Mouse (Mus musculus) limb, embryonic 12.5 days (tissue): ENCODE data around the gene Ddx39b. TPM values are rescaled to one million over a fixed set of nuclear protein-coding genes. Genes with fewer than 3 reads are reported as not detected.

Source experiments
- ATAC-seq: fragments of 200-750 bp; cut with Nextera tagmentation; 2 replicates; pipeline ENCODE4 v1.8.0; 2017; ENCODE audit warnings: low read depth, moderate TSS enrichment; ENCODE audit not compliant: insufficient number of reproducible peaks, insufficient read depth, low FRiP score, low TSS enrichment
- H3K27ac ChIP-seq: fragments of 300-500 bp; sonication (generic); 2 replicates; pipeline ENCODE4 v1.5.1; 2016; ENCODE audit warnings: mild to moderate bottlenecking, moderate library complexity
- H3K27me3 ChIP-seq: fragments of 300-500 bp; sonication (generic); 2 replicates; pipeline ENCODE4 v1.6.1; 2016; ENCODE audit warnings: mild to moderate bottlenecking, moderate library complexity
- H3K36me3 ChIP-seq: fragments of 300-500 bp; sonication (generic); 2 replicates; pipeline ENCODE4 v1.6.1; 2016; ENCODE audit warnings: mild to moderate bottlenecking, moderate library complexity
- H3K4me1 ChIP-seq: fragments of 300-500 bp; sonication (generic); replicated peaks from 2 replicates; pipeline ENCODE4 v1.6.1; 2016
- H3K4me2 ChIP-seq: fragments of 300-500 bp; sonication (generic); 2 replicates; pipeline ENCODE4 v1.6.1; 2016; ENCODE audit warnings: mild to moderate bottlenecking, moderate library complexity
- H3K4me3 ChIP-seq: fragments of 300-500 bp; sonication (generic); replicated peaks from 2 replicates; pipeline ENCODE4 v1.5.1; 2016; ENCODE audit warnings: mild to moderate bottlenecking
- H3K9ac ChIP-seq: fragments of 300-500 bp; sonication (generic); replicated peaks from 2 replicates; pipeline ENCODE4 v1.6.1; 2016; ENCODE audit warnings: mild to moderate bottlenecking, moderate library complexity
- H3K9me3 ChIP-seq: fragments of 300-500 bp; sonication (generic); 2 replicates; pipeline ENCODE4 v1.6.1; 2016; ENCODE audit warnings: mild to moderate bottlenecking, moderate library complexity
- WGBS: fragments of 180-500 bp; shearing (Covaris S2); methylation state at CpG from one replicate; pipeline ENCODE4 v1.1.7; 2016; 5-methylcytosine and 5-hydroxymethylcytosine counted together
- polyA plus RNA-seq: library from polyadenylated mRNA; unstranded; fragments of >200 nt; fragmentation: Nextera tagmentation; extraction: Ambion mirVana; gene quantifications from 2 replicates; pipeline ENCODE4 v1.2.1, GENCODE M21; 2016

Ddx39b gene
- polyA plus RNA-seq, 1 experiment from 2014 or later: 638 TPM

- no peaks in the 10 kb centered on the region for H3K9me3 ChIP-seq
- peaks cover 49% of the 10 kb centered on the region for H3K36me3 ChIP-seq
- H3K27ac ChIP-seq: no peak overlapping the region
- H3K4me2 ChIP-seq: no peak overlapping the region
- no peaks in the 10 kb centered on the region for H3K4me1 ChIP-seq
- H3K9ac ChIP-seq: no peak overlapping the region
- peaks cover 6% of the 10 kb centered on the region for H3K27me3 ChIP-seq
- 59% methylated on average over 11 of the region's 11 CpGs for WGBS
- no peak overlapping the region for H3K4me3 ChIP-seq
- no peak for ATAC-seq
These were observed 12.9 kb downstream of the Ddx39b start for GRCm38 (mm10) chr17:35254241-35255098.

- Histone ChIP-seq H3K4me2 (no peak overlapping the region), H3K9me3 (no peaks in the 10 kb centered on the region), H3K9ac (no peak overlapping the region), H3K4me3 (no peak overlapping the region), H3K27ac (no peak overlapping the region), H3K4me1 (no peaks in the 10 kb centered on the region), H3K27me3 (peaks cover 14% of the 10 kb centered on the region), H3K36me3 (peaks cover 40% of the 10 kb centered on the region)
- WGBS: 70% methylated on average over 3 of the region's 3 CpGs
- no peak for ATAC-seq
These were observed 13.8 kb downstream of the Ddx39b start for GRCm38 (mm10) chr17:35255301-35255700.

GRCm38 (mm10) chr17:35255704-35256103 lies 14.2 kb downstream of the Ddx39b start:
- Histone ChIP-seq H3K4me3 (no peak overlapping the region), H3K9ac (no peak overlapping the region), H3K27me3 (peaks cover 18% of the 10 kb centered on the region), H3K9me3 (no peaks in the 10 kb centered on the region), H3K4me1 (no peaks in the 10 kb centered on the region), H3K4me2 (no peak overlapping the region), H3K36me3 (peaks cover 36% of the 10 kb centered on the region), H3K27ac (no peak overlapping the region)
- no peak for ATAC-seq
- 55% methylated on average over 4 of the region's 4 CpGs for WGBS

GRCm38 (mm10) chr17:35257378-35257777 lies 15.8 kb downstream of the Ddx39b start:
- Histone ChIP-seq H3K4me2 (no peak overlapping the region), H3K36me3 (peaks cover 21% of the 10 kb centered on the region), H3K9me3 (no peaks in the 10 kb centered on the region), H3K27me3 (peaks cover 34% of the 10 kb centered on the region), H3K4me3 (no peak overlapping the region), H3K9ac (no peak overlapping the region), H3K27ac (no peak overlapping the region), H3K4me1 (no peaks in the 10 kb centered on the region)
- no peak for ATAC-seq
- WGBS: 78% methylated on average over 1 of the region's 1 CpGs

- no peak for ATAC-seq
- Histone ChIP-seq H3K9ac (no peak overlapping the region; the same call in 1 of the 2 replicates), H3K4me1 (no peaks in the 10 kb centered on the region; the same call in 1 of the 2 replicates), H3K9me3 (no peaks in the 10 kb centered on the region), H3K27ac (no peak overlapping the region), H3K4me3 (peak overlapping the region; percentile 17; the same call in 1 of the 2 replicates), H3K27me3 (peaks cover 40% of the 10 kb centered on the region), H3K4me2 (peak overlapping the region; percentile 35), H3K36me3 (peaks cover 15% of the 10 kb centered on the region)
- WGBS: 12% methylated on average over 17 of the region's 17 CpGs
These were observed 16.4 kb downstream of the Ddx39b start for GRCm38 (mm10) chr17:35257824-35258491.

- ATAC-seq: no peak
- no peak overlapping the region for H3K4me3 ChIP-seq
- 63% methylated on average over 13 of the region's 14 CpGs for WGBS
- H3K36me3 ChIP-seq: peaks cover 7% of the 10 kb centered on the region
- peaks cover 48% of the 10 kb centered on the region for H3K27me3 ChIP-seq
- no peak overlapping the region for H3K4me2 ChIP-seq
- no peaks in the 10 kb centered on the region for H3K9me3 ChIP-seq
- peaks cover 4% of the 10 kb centered on the region for H3K4me1 ChIP-seq
- H3K27ac ChIP-seq: no peak overlapping the region
- no peak overlapping the region for H3K9ac ChIP-seq
These were observed 17.2 kb downstream of the Ddx39b start for GRCm38 (mm10) chr17:35258492-35259478.

- no peak overlapping the region for H3K4me3 ChIP-seq
These were observed 18.1 kb downstream of the Ddx39b start for GRCm38 (mm10) chr17:35259621-35260020.

GRCm38 (mm10) chr17:35261651-35262050 lies 20.1 kb downstream of the Ddx39b start:
- no peaks in the 10 kb centered on the region for H3K36me3 ChIP-seq
- no peak overlapping the region for H3K27ac ChIP-seq
- no peak for ATAC-seq
- peaks cover 6% of the 10 kb centered on the region for H3K4me1 ChIP-seq
- 68% methylated on average over 13 of the region's 13 CpGs for WGBS
- H3K4me2 ChIP-seq: no peak overlapping the region
- H3K9ac ChIP-seq: no peak overlapping the region
- no peaks in the 10 kb centered on the region for H3K9me3 ChIP-seq
- H3K4me3 ChIP-seq: no peak overlapping the region
- peaks cover 74% of the 10 kb centered on the region for H3K27me3 ChIP-seq

More at GRCm38 (mm10) chr17:35259621-35260020, 18.1 kb downstream of the Ddx39b start:
- WGBS: 86% methylated on average over 4 of the region's 4 CpGs
- H3K36me3 ChIP-seq: no peaks in the 10 kb centered on the region
- peaks cover 6% of the 10 kb centered on the region for H3K4me1 ChIP-seq
- no peak for ATAC-seq
- H3K27ac ChIP-seq: no peak overlapping the region
- H3K4me2 ChIP-seq: no peak overlapping the region
- no peak overlapping the region for H3K9ac ChIP-seq
- H3K9me3 ChIP-seq: no peaks in the 10 kb centered on the region
- peaks cover 57% of the 10 kb centered on the region for H3K27me3 ChIP-seq

- Histone ChIP-seq H3K4me3 (peak within 1 kb of the TSS; percentile 69), H3K9me3 (no peaks in the 10 kb centered on the region), H3K27ac (no peak within 1 kb of the TSS), H3K4me1 (peaks cover 6% of the 10 kb centered on the region), H3K4me2 (peak within 1 kb of the TSS; percentile 97), H3K9ac (peak within 1 kb of the TSS; percentile 56; the same call in 1 of the 2 replicates), H3K36me3 (no peaks in the 10 kb centered on the region), H3K27me3 (peaks cover 78% of the 10 kb centered on the region)
- 1% methylated on average over 73 of the region's 73 CpGs for WGBS
- ATAC-seq: peak; percentile 89
These were observed 21.3 kb downstream of the Ddx39b start, which contains the start of gene H2-D1 for GRCm38 (mm10) chr17:35262664-35263522. Gene H2-D1, plus strand, starts transcription at chr17:35262730.

- peak overlapping the region; percentile 69 for H3K4me3 ChIP-seq
- peaks cover 6% of the 10 kb centered on the region for H3K4me1 ChIP-seq
- H3K4me2 ChIP-seq: peak overlapping the region; percentile 97
- no peaks in the 10 kb centered on the region for H3K36me3 ChIP-seq
- peaks cover 78% of the 10 kb centered on the region for H3K27me3 ChIP-seq
- no peak for ATAC-seq
- no peaks in the 10 kb centered on the region for H3K9me3 ChIP-seq
- 2% methylated on average over 31 of the region's 31 CpGs for WGBS
- no peak overlapping the region for H3K27ac ChIP-seq
- H3K9ac ChIP-seq: peak overlapping the region; percentile 56; the same call in 1 of the 2 replicates
These were observed 22.0 kb downstream of the Ddx39b start for GRCm38 (mm10) chr17:35263523-35263883.
